In genomic region chr1:185754486-185755290, GRCm38 (mm10) we compare ENCODE assay signal across 11 mouse cellular contexts.
DNase-seq lines count a peak whose midpoint lies in the region; ATAC-seq and TF ChIP-seq lines count a peak whose summit lies in the region.
"Had no signal": no experiment of that assay in that cellular context is flagged by ENCODE, and none has a peak within 500 bp of the region (broad histone marks: within the 10 kb centered on the region; RNA-seq: fewer than 3 reads in every experiment).

No protein-coding gene starts in this region.

- TF ChIP-seq POLR2A in cerebellum, adult 2 months (IDR thresholded peaks at IDR 0.05; ENCODE audit: borderline replicate concordance, insufficient read depth, low read length), result no peak
- TF ChIP-seq POLR2A in brain, embryonic 14.5 days (IDR thresholded peaks at IDR 0.05; ENCODE audit: borderline replicate concordance, extremely low read depth, insufficient read depth, insufficient read length, poor library complexity, severe bottlenecking), result no peak

- DNase-seq in cerebellum, adult 2 months, result no peak
- DNase-seq in kidney, adult 18-20 months, result peak; percentile 4
- DNase-seq in kidney, adult 11 months, result no peak
- DNase-seq in brain, embryonic 14.5 days (ENCODE audit: low read depth), result peak; percentile 9
- DNase-seq in limb, embryonic 11.5 days (ENCODE audit: low spot score), result peak; percentile 44
- no peak for DNase-seq in frontal cortex, adult 2 months (ENCODE audit: extremely low spot score in 1 of 2, low spot score in 1 of 2)
- no peak for DNase-seq in layer of hippocampus, adult 11-12 months (ENCODE audit: low spot score)
- DNase-seq: cerebellum, adult 9-10 months; gastrocnemius, postnatal 25 days had no signal

- no peaks in the 10 kb centered on the region for H3K4me1 ChIP-seq in cerebellum, adult 2 months (ENCODE audit: control insufficient read depth, insufficient read depth, low read length)
- H3K4me1 ChIP-seq in limb, embryonic 11.5 days (ENCODE audit: control insufficient read depth, insufficient read depth, low read length), result no peaks in the 10 kb centered on the region

- H3K4me3 ChIP-seq in cerebellum, adult 2 months (replicated peaks; ENCODE audit: insufficient read depth, low read depth, low read length), result no peak overlapping the region
- H3K4me3 ChIP-seq in limb, embryonic 11.5 days (ENCODE audit: low read depth, low read length), result no peak overlapping the region
- H3K4me3 ChIP-seq: neural tube, embryonic 13.5 days had no signal

- no peak overlapping the region for H3K9ac ChIP-seq in limb, embryonic 11.5 days (ENCODE audit: low read length)
- H3K9ac ChIP-seq: neural tube, embryonic 13.5 days had no signal

- H3K9me3 ChIP-seq in limb, embryonic 11.5 days (ENCODE audit: control insufficient read depth, low read length), result no peaks in the 10 kb centered on the region
- H3K9me3 ChIP-seq: neural tube, embryonic 13.5 days had no signal

- no peak overlapping the region for H3K27ac ChIP-seq in cerebellum, adult 2 months (ENCODE audit: insufficient read depth, low read length)
- H3K27ac ChIP-seq in limb, embryonic 11.5 days (replicated peaks; ENCODE audit: low read depth, low read length), result no peak overlapping the region
- H3K27ac ChIP-seq: neural tube, embryonic 13.5 days had no signal

- ATAC-seq in cerebellum, adult (ENCODE audit: insufficient number of reproducible peaks, low FRiP score, low TSS enrichment), result no peak
- ATAC-seq in limb, embryonic 11.5 days (ENCODE audit: insufficient number of reproducible peaks, low FRiP score, low TSS enrichment, low read depth), result peak; percentile 39

- peak; percentile 14; the same call in 1 of the 2 replicates for TF ChIP-seq CTCF in cerebellum, adult 2 months (IDR thresholded peaks at IDR 0.05; ENCODE audit: borderline replicate concordance, insufficient read depth, low read depth, low read length)
- TF ChIP-seq CTCF in brain, embryonic 14.5 days (IDR thresholded peaks at IDR 0.05; ENCODE audit: borderline replicate concordance, extremely low read depth, insufficient read depth, insufficient read length), result peak; percentile 39; the same call in 1 of the 2 replicates

- H3K4me2 ChIP-seq in limb, embryonic 11.5 days (ENCODE audit: low read depth, severe bottlenecking), result no peak overlapping the region
- H3K4me2 ChIP-seq: neural tube, embryonic 13.5 days had no signal

- WGBS in cerebellum, adult 2 months, result 56% methylated on average over 13 of the region's 13 CpGs
- WGBS in limb, embryonic 11.5 days, result 26% methylated on average over 13 of the region's 13 CpGs

- no peaks in the 10 kb centered on the region for H3K36me3 ChIP-seq in limb, embryonic 11.5 days (ENCODE audit: control insufficient read depth, insufficient read depth, low read length)
- H3K36me3 ChIP-seq: neural tube, embryonic 13.5 days had no signal

- H3K27me3 ChIP-seq in cerebellum, adult 2 months (ENCODE audit: control insufficient read depth, insufficient read depth, low read length), result no peaks in the 10 kb centered on the region
- H3K27me3 ChIP-seq in limb, embryonic 11.5 days (ENCODE audit: control insufficient read depth, insufficient read depth, low read length), result no peaks in the 10 kb centered on the region
- H3K27me3 ChIP-seq: neural tube, embryonic 13.5 days had no signal

Comparison
In these comparisons a context has a peak if more than half of its experiments do, and no peak if none do; other contexts are left out.
1. DNase-seq: peak in kidney, adult 18-20 months (single experiment), brain, embryonic 14.5 days (single experiment) and limb, embryonic 11.5 days (single experiment); none in cerebellum, adult 2 months (0 of 2), kidney, adult 11 months (single experiment), frontal cortex, adult 2 months (0 of 2) and layer of hippocampus, adult 11-12 months (single experiment).